Mouse (Mus musculus) monocyte, adult 5-6 weeks (primary cell): Measurements from ENCODE around the gene Myom1. TPM values are rescaled to one million over a fixed set of nuclear protein-coding genes. Genes with fewer than 3 reads are reported as not detected.

Experiments
- ATAC-seq: fragments of 153-309, 156-312 bp; replicated peaks from 2 replicates; pipeline ENCODE4 v1.8.0; 2017; ENCODE audit warnings: mild to moderate bottlenecking; ENCODE audit not compliant: low TSS enrichment, insufficient number of reproducible peaks, severe bottlenecking, poor library complexity, low FRiP score
- total RNA-seq: library from RNA; stranded (forward); fragments of 200-1000, 200-491, 200-594 nt; gene quantifications from 3 replicates; pipeline ENCODE4 v1.2.3, GENCODE M21; 2017

The Myom1 gene
- 3.4 to 10.7 TPM (median 5.0 TPM) in 3 replicates for total RNA-seq

DNA sequence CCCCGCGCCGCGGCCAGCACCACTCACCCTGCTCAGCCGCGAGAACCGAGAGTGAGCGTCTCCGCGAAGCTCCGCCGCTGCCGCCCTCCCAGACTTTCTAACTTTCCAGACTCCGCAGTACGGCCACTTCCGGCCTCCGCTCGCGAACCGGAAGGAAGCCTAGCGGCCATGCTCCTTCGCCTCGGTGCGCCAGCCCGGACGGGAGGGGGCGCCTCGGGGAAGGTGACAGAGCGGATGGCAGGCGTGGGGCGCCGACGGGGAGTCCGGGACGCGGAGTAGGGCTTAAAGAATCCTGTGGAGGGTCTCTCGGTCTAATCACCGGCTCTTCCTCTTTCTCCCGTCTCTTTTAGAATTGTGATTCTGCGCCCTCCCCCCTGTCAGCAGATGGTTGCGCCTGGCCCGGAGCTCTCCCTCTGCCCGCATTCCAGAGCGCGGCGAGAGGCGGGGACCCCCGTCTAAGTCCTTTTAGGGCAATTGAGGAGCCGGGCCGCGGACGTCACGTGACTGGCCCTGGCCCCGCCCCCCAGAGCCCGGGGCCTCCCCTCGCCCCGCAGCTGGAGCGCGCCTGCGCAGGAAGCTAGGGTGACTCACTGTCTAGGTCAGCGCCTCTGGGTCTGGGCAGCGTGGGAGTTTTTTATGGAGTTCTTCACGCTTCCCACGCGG is at the start of gene Myom1:
Gene Myom1 (plus strand): TSS at position 553 of the 663 bp plus-strand sequence.
- ATAC-seq = peak; percentile 76

DNA sequence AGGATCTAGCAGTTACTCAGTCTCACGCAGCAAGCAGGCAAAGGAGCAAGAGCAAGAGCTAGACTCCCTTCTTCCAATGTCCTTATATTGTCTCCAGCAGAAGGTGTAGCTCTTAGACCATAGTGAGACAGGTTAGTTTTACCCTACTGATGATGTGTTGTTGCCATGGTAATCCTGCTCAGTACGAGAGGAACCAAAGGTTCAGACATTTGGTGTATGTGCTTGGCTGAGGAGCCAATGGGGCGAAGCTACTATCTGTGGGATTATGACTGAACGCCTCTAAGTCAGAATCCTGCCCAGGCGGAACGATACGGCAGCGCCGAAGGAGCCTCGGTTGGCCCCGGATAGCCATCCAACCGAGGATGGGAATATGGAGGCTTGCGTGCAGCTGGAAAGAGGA is 38.9 kb upstream of the Myom1 start:
- peak; percentile 93 for ATAC-seq

DNA sequence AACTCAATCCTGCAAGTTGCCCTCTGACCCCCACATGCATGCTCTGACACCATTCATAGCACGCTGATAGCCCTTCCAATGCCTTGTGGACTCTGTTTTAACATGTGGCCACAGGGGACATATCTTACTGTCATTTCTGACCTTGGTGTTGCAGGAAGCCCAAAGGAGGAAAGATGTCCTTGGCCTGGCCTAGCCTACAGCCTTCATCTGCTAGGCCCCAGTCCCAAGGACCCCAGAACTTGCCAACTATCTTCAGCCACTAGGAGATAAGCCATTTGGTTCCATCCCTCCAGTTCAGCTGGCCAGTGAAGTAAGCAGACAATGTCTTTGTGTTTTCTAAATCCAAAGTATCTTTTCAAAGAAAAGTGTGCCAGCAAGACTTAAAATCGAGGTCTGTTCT is 37.2 kb upstream of the Myom1 start:
- ATAC-seq = no peak

DNA sequence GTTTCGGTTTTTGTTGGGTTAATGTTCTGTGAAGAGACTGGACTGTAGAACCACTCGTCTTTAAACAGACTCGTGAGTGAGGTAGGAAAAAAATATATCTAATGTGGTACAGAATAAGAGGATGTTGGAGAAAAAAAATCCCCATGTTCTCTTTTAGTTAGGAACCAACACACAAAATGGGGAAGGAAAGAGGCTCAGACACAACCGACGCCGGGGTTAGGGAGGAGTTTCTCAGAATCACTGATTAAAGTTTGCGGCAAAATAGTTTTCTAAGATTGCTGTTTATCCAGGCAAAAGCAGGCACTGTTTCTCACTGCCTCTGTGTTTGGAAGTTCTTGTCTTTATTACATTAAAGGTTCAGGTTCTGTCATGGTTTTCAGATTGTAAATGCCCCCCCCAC is 36.3 kb upstream of the Myom1 start:
- ATAC-seq = peak; percentile 34; the same call in 1 of the 2 replicates

DNA sequence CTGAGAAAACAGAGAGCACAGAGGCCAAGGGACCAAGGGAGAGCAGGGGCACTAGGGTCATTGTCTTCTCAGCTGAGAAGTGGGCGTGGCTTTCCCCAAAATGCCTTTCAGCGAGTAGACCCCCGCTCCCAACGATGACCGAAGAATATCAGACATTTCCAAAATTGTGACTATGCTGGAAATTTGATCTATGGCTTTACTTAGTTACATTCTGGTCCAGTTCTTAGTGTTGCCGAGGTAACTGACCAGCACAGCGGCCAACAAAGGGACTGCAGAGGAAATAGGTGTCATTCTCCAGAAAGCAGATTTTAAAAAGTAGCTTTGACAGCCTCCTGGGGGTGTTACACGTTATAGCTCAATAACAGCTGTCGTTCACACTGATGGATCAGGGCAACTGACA is 35.2 kb upstream of the Myom1 start:
- no peak for ATAC-seq

DNA sequence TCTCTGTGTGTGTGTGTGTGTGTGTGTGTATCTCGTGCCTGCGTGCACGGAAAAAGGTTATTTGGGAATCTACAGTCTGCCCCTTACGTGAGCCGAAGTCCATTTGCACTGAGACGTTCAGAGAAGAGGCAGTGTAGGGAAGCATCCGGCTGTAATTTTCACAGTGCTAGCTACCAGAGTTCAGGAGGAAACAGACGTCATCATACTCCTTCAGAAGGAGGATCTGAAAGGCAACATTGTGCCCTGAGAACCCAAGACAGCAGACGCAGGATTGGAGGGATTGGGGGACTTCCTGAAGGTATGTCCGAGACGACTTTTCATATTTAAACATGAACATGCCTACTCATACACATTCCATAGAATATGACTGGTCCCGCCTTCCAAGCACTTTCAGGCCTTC is 34.8 kb upstream of the Myom1 start:
- 0 out of 2 replicates have a peak, but pooled peaks have one; percentile 7 for ATAC-seq

DNA sequence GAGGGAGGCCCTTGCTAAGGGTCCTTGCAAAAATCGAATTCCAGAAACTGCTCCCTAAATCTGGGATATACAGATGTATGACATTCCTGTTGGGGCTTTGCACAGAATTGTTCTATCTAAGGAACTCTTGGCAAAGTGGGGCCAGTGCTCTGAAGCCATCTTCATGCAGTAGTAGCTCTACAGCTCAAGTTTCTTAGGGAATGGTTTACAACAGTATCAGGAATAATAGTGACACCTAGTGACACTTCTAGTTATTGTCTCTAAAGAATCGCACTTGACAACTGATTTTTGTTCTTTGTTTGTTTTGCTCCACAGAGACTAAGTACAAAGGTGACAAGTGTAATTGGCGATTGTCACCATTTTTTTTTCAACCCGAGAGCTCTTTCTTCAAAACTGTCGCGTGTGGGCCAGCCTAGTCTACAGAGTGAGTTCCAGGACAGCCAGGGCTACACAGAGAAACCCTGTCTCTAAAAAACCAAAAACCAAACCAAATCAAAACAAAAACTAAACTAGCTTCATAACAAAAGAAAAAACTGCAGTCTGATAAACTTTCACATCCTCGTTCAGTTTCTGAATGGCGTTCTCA is 33.7 kb upstream of the Myom1 start:
- ATAC-seq = no peak

DNA sequence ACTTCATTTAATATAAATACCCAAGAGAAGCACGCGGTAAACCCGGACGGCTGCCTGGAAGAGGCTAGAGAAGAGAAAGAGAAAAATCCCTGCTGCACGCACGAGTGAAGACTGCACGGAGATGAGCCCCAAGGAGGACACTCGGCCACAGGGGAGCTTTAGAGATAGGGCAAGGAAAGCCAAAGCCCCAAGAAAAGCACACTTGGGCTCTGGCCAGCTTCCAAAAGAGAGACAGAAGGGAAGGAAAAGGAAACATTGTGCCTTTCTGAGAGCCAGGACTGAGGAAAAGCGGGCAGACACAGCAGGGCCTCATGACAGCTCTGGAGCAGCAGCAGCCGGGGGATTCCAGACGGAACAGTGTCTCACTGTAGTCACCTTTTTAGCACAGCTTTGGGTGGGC is 31.2 kb upstream of the Myom1 start:
- no peak for ATAC-seq

DNA sequence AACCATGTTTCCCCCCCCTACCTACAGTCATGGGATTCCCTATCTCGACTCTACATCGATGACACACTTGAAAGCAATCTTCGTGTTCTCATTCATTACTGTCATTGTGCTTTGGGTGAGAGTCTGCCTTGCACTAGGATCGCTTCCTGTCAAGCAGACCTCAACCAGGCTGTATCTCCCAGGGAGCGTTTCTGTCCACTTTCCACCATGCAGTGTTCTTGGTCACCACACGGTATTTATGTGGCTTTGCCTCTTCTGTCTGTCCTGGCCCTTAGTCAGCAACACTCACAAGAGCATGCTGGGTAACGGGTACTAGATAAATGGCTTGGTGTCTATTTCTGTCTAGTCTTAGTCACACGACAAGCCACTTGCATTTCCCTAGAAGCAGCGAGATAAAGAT is 29.0 kb upstream of the Myom1 start:
- ATAC-seq = 0 out of 2 replicates have a peak, but pooled peaks have one; percentile 3

DNA sequence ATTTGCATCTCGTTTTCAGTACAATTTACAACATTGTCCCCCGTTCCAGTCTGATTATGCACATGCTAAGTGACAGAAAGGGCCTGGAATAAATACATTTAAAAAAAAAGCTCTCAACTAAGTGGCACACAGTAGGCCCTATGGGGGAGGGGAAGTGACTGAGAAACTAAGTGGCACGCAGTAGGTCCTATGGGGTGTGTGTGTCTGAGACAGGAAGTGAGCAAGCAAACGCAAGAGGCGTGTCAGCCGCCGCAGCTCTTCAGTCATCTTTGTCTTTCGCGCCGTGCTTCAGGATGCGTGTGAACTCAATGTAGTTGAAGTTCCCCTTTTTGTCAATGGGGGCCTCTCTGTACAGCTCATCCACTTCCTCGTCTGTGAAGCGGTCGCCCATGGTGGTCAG is 28.4 kb upstream of the Myom1 start:
- peak; percentile 85 for ATAC-seq

DNA sequence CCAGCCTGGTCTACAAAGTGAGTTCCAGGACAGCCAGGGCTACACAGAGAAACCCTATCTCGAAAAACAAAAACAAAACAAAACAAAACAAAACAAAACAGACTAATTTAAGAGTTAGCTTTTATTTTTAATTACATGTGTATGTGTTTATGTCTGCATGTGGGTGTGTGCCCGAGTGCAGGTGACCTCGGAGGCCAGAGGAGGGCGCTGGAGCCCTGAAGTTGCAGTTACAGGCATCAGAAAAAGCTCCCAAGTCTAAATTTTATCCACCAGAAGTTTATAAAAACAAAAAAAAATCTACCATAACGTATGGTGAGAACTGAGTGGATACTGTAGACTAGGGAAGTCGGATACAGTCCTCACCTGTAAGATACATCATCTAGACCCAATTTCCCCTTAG is 24.6 kb upstream of the Myom1 start:
- ATAC-seq = no peak

DNA sequence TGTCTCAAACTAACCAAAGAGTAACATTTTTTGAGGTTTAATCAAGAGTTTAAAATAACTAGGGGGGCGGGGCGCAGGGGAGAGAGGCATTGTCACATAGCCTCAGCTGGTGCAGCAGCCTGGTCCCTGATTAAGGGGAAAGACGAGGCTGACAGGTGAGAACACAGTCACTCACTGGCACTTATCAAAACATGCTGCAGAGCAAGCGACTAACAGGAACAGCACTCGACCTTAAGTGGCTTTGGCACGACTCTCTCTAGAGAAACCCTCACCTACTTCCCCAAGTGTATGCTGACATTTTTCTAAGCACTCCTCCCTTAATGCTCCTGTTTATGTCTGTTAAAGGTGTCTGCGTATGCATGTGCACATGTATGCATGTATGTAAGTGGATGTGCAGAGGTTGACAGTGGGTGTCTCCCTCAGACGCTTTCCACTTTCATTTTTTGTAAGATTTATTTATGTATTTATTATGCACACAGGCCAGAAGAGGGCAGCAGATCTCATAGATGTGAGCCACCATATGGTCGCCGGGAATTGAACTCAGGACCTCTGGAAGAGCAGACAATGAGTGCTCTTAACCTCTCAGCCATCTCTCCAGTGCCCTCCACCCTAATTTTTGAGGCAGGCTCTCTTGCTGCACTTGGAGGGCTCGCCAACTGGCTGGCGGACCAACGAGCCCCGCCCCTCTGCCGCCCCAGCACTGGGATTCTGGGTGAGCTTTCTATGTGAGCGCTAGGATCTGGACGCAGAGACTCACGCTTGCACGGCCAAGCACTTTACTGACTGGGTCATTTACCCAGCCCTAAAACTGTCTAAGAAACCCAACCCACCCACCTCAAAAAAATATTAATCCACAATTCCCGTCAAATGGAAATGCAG is 22.8 kb upstream of the Myom1 start:
- ATAC-seq = no peak

DNA sequence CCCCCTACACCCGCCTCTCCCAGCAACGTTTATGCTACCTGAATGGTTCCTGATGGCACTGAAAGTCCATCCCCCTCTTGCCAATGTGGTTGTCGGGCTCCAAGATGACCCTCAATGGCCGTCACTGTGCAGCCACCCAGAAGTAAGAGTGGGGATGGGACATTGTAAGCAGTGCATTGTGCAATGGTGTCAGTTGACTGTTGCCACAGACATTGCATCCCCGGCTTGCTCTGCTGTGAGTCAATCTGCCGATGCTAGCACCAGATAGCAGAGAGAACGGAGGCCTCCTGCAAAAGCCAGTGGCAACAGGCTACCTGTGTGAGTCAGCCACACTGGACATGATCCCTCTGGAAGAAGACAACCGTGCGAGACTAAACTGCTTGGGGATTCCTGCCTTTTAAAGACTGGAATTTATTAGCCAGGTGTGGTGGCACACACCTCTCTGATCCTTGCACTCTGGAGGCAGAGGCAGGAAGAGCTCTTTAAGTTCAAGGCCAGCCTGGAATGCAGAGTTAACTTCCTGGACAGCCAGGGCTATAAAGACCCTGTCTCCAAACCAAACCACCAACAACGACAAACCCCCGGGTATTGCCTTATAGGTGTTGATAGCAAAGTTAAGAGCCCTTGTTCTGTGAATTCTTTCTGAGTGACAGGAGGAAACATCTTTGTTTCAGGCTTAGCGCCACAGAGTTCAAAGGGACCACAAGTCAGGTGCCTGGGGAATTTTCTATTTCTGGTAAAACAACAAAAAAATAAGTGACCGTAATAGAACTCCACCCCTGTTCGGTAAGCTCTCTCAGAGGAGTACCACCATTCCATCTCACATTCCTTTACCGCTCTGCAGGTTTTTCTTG is 16.7 kb upstream of the Myom1 start:
- peak; percentile 42; the same call in 1 of the 2 replicates for ATAC-seq

DNA sequence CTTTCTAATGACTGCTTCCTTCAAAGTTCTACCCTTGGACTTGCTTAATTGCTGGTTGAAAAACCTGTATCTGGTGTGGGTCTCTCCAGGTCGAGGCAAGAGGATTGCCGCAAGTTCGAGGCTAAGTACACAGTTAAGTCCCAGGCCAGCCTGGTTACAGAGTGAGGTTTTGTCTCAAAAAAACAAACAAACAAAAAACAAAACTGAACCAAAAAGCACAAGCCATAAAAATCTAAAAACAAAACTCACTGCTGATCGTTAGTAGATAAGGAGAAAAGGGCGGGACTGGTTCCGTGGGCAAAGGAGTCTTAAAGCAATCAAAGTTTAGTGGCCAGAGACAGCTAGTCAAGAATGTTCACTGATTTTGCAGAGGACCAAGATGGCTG is 16.1 kb upstream of the Myom1 start:
- ATAC-seq = no peak

DNA sequence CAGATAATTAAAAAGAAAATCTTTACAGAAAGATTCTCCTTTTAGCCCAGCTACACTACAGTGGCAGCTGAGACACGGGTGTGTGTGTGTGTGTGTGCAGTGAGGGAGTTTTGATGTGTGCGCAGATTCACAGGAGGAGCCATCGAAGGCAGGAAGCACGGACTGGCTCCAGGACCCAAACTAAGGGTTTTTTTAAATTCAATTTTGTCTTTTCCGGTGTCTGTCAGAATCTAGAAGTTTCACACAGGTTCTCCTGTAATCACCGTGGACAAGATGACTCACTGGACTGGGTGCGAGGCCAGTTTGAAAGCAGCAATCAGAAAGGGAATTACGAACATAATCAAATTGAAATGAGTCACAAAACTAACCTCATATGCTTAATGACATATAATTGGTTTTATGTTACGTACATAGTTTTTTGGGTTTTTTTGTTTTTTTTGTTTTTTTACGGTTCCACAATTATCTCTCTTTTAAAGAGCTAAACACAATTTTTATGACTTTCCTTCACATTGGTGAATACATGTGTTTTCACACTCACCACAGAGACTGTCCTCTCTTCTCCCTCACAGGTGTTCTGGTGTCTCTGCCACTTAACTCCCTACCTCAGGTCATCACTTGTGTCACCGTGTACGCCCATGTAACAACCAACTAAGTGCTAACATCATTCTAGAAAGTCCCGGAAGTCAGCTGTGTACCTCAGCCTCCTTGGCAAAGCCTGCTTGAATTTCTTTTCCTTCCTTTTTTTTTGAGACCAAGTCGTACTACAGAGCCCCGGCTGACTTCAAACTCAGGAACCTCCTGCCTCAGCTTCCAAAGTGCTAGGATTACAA is 15.4 kb upstream of the Myom1 start:
- ATAC-seq = no peak

DNA sequence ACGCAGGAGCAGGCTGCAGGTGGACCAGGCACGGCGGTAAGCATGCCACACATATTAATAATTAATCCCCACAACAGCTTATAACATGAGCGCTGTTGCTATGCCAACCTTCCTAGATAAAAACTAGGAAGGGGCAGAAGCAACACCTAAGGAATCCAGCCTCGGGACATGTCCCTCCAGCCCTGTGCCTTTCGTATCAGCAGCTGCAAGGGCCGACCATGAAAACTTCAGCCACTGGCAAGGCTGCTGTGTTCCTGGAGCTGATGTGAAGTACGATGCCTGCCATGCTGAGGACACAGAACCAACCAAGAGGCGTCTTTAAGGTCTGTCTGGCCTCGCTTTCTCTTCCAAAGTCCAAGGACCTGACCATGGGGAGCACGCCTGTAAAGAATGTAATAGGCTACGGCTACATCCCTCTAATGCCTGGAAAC is 14.1 kb upstream of the Myom1 start:
- no peak for ATAC-seq

DNA sequence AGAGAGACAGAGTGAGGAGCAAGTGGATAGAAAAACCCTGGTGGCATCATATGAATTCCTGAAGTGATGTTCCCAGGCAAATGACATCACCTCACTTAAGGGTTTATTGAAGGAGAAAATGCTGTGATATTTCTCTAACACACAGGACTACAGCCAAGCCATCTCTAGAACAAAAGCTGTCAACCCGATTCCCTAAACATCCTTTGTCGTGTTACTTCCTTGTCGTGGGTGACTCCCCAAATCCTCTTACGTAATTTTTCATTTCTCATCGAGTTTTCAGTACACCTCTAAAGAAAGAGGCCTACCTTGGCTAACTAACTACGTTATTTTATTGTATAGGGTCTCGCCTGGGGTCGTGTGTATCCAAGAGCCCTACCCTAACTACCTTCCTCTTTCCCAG is 13.0 kb upstream of the Myom1 start:
- ATAC-seq = 0 out of 2 replicates have a peak, but pooled peaks have one; percentile 14

DNA sequence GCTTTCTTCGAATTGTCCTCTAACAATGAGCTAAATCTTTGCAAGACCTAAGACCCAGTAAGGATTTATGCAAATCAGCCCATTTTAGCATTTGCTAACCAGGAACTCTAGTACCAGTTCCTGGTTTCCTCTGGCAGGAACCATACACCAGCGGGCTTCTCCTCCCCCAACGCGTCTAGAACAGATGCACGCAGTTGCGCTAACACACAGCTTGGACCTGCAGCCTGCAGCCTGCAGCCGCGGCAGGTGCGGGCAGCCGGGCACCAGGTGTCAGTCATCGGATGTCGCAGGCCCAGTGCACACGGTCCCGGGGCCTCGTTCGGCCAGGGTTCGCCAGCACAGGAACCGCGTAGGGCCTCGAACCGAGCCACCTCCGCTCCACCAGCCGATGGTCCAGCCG is 12.4 kb upstream of the Myom1 start:
- peak; percentile 44 for ATAC-seq
